Mouse (Mus musculus) cerebellum, adult 9-11 months (tissue): ENCODE measurements around the gene Pnmal1.

Source experiments
- DNase-seq: peaks from one replicate; pipeline ENCODE4 v3.0.0; 2022

Pnmal1 gene

GRCm38 (mm10) chr7:16959539-16960187 is at the start of gene Pnmal1:
Gene Pnmal1, plus strand, starts transcription at chr7:16959679.
- peak; percentile 91 for DNase-seq

- no peak for DNase-seq
Measured at GRCm38 (mm10) chr7:16909909-16910308, 49.6 kb upstream of the Pnmal1 start.

GRCm38 (mm10) chr7:16911904-16912303 is 47.6 kb upstream of the Pnmal1 start:
- DNase-seq: no peak

- no peak for DNase-seq
Measured at GRCm38 (mm10) chr7:16912360-16912759, 47.1 kb upstream of the Pnmal1 start.

- DNase-seq: peak; percentile 74
Measured at GRCm38 (mm10) chr7:16913806-16914452, 45.5 kb upstream of the Pnmal1 start.

GRCm38 (mm10) chr7:16914453-16915343 is 44.8 kb upstream of the Pnmal1 start:
- peak; percentile 58 for DNase-seq

GRCm38 (mm10) chr7:16915461-16916340 is 43.8 kb upstream of the Pnmal1 start:
- DNase-seq: peak; percentile 68

- DNase-seq: peak; percentile 76
Measured at GRCm38 (mm10) chr7:16916342-16917265, 42.9 kb upstream of the Pnmal1 start.

- DNase-seq: no peak
Measured at GRCm38 (mm10) chr7:16917447-16917846, 42.0 kb upstream of the Pnmal1 start.

GRCm38 (mm10) chr7:16918014-16918413 is 41.5 kb upstream of the Pnmal1 start:
- peak; percentile 73 for DNase-seq

GRCm38 (mm10) chr7:16918670-16919069 is 40.8 kb upstream of the Pnmal1 start:
- peak; percentile 57 for DNase-seq

GRCm38 (mm10) chr7:16919395-16920149 is 39.9 kb upstream of the Pnmal1 start:
- peak; percentile 68 for DNase-seq

- no peak for DNase-seq
Measured at GRCm38 (mm10) chr7:16920150-16920579, 39.3 kb upstream of the Pnmal1 start.

GRCm38 (mm10) chr7:16920818-16921791 is 38.4 kb upstream of the Pnmal1 start:
- DNase-seq: peak; percentile 75

GRCm38 (mm10) chr7:16921881-16922335 is 37.6 kb upstream of the Pnmal1 start:
- peak; percentile 75 for DNase-seq

GRCm38 (mm10) chr7:16922360-16922973 is 37.0 kb upstream of the Pnmal1 start:
- peak; percentile 83 for DNase-seq

- DNase-seq: peak; percentile 87
Measured at GRCm38 (mm10) chr7:16923283-16924036, 36.0 kb upstream of the Pnmal1 start.
